Mouse (Mus musculus) left cerebral cortex, adult 18-20 months (tissue): ENCODE data around the gene Slc25a13. TPM values are rescaled to one million over a fixed set of nuclear protein-coding genes. Genes with fewer than 3 reads are reported as not detected.

Source experiments
- DNase-seq, 2 experiments: peaks; one replicate each; pipeline ENCODE4 v3.0.0; 2021 to 2022; ENCODE audit warnings: low spot score in 2 of 2, mixed read lengths in 1 of 2
- total RNA-seq, 2 experiments: library from RNA; stranded (reverse); gene quantifications; 2 replicates each; pipeline ENCODE4 v1.2.3; 2021

Gene Slc25a13
- total RNA-seq, 2 experiments from 2014 or later = 2.2 to 2.9 TPM

DNA sequence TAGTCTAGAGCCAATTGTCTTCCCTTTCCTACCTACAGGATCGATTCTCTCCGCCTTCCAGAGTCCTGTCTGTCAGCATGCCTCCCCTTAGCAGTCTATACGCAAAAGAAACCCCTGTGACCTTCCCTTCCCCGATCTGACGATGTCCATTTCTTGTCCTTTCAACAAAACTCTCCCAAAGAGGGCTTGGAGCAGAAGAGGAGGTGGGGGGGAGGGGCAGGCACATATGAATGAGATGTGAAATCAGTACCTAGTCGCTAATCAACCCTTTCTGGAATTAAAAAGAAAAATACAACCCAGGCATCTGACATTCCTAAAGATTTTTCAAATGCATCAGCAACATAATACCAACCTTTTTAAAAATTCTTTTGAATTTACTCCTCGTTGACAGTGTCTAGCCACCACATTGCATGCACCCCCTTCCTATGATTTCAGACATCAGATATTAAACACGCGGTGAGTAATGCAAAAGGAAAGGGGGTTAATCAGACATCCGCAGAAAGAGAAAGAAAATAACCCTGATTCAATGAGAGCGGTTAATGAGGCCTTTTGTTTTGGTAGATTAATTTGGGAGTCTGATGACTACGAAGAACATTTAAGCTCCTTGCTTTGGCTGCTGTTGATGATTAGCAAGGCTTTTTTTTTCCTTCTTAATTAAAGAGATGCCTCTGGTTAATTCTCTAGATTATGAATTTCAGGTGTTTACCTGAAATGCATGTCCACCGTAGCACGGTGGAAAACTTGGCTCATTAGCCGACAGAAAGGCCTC, 43.6 kb downstream of the Slc25a13 start:
- no peak for DNase-seq

DNA sequence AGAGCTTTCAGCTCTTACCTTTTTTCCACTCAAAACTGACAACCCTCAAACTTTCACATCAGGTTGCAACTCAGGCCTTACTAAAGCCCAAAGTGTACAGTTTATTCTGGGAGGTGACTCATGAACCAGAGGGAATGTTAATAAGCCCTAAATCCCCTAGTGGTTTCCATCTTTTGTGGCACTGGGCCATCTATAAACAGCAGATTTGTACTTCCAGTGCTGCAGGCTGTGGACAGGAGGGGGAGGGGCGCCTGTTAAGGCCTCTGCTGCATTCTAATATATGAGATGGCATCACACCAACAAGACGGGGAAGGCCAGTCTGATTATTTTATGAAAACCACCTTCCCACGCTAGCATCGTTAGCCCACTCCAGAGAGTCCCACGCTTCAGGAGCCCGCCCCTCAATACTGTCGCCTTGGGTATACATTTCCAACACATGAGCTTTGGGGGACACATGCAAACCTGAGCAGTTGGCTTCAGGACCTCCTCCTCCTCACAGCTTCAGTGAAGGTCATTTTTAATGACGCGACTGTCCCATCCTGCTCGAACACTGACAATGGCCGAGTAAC, 48.3 kb downstream of the Slc25a13 start:
- DNase-seq = no peak

DNA sequence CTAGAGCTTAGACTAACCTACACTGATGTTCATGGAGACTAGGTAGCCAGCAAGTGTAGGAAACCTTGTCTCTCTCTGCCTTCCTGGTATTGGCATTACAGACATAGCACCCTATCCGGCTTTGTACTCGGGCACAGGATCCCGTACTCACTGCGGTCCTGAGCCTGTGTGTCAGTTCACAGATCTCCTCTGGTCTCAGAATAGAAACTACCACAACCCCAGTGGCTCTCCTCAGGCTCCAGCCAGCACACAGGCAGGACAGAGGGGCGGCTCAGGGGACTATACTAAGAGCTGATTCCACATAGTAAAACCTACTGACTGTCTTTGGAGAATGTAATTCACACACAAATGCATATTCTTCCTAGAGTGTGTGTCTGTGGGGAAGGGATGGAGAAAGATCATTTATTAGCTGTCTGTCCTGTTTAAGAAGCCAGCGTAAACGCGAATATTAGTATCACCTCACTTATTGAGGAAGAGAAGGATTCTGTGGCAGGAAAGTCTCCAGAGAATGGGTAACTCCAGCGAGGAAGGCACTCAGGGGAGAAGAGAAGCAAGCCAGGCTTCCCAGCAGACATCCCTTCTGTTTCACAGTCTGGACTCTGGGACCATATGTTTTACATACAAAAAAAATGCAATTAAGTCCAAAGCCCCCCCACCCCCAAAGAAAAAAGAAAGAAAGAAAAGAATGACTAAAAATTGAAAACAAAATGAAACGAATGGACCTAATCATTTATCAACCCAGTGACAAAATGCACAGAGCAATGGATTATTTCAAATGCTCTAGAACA, 49.4 kb downstream of the Slc25a13 start:
- DNase-seq = no peak

DNA sequence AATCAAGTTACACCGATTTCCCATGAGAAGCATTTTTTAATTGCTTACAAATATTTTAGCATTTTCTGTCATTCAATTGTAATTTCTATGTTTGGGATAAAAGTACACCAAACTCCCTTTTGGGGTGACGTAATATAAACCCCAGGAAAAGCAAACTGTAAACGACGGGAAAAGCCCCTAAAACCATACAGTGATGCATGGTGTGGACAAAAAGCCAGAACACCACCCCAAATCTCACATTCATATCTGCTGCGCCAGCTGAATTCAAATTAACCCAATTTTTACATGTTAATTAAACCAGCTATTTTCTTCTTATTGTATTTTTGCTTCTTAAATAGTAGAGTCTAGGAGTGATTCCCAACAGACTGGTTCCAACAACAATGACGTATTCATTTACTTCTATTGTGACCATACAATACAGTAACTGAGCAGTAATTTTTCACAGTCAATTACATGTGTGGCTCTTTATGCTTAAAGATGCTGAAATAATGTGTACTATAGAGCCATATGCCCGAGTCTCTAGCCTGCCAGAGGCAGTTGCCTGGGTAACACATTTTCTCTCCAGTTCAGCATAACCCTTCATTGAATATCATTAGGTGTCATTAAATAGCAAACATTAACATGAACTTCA, 53.9 kb downstream of the Slc25a13 start:
- DNase-seq = no peak

DNA sequence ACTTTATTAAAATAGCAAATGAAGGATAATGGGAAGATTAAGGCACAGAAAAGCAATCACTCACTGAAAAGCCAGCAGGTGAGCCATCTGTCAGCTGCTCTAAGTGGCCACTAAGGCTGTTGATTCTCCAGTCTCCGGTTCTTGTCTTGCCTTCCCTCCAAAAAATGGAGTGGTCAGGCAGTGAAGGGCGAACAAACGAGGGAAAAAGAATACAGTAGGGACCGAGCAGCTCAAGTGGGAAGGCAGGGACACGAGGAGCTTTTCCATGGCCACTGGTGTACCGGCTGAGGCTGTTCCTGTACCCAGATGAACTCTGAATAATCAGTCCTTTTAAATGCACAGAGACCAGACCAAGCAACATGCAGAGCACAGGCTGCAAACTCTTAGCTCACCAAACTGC, 54.8 kb downstream of the Slc25a13 start:
- DNase-seq = no peak

DNA sequence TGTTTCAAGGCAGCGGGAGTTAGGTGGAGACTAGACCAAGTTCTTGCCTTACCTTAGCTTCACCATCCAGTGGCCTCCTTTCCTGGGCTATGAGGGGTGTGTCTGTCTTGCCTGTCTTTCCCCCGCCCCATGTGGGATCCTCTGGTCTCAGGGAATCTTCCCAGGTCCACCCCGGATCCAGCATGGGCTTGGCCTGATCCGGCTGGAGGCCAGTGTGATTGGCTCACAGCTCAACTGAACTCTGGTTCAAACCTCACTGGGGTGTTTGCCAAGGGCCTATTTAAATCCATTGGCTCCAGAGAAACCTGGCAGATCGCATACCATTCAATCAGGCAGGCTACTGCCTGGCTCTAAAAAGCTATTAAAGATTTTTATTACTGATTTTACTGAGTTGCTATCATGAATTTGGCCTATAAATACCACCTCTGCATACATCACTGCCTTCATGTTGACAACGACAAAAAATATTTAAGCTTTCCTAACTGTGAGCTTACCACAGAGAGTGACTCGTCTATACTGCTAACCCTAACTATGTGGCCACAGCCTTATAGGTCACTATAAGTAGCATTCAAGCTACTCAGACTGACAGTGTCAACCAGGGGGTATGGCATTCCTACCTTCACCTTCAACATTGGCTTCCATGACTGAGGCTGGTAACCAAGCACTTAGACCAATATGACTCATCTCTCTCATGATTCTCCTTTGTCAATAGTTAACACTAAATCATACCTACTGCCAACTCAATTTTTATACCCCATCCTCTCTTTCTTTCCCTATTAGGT, 56.1 kb downstream of the Slc25a13 start:
- no peak for DNase-seq

GRCm38 (mm10) chr6:6159221-6159859, 57.6 kb downstream of the Slc25a13 start:
- DNase-seq = no peak

DNA sequence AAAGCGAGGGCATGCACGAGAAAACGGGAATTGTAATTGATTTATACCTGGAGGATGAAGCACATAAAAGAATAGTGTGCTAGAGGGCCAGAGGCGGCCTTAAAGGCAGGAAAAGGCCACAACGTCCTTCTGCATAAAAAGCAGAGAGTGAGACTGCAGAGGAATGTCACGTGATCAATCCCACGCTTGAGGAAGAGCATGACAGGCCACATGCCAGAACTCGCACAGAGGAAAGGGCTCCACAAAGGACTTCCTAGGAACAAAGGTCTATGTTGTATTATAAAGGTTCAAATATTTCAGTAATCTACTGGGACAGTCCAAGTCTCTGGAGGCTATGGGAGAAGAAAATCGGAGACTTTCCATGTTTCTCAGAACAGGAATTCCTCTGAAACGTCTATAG, 63.5 kb downstream of the Slc25a13 start:
- DNase-seq = no peak

- no peak for DNase-seq
These were observed 66.2 kb downstream of the Slc25a13 start for GRCm38 (mm10) chr6:6150811-6151210.

- DNase-seq = no peak
These were observed 67.2 kb downstream of the Slc25a13 start for GRCm38 (mm10) chr6:6149751-6150150.

DNA sequence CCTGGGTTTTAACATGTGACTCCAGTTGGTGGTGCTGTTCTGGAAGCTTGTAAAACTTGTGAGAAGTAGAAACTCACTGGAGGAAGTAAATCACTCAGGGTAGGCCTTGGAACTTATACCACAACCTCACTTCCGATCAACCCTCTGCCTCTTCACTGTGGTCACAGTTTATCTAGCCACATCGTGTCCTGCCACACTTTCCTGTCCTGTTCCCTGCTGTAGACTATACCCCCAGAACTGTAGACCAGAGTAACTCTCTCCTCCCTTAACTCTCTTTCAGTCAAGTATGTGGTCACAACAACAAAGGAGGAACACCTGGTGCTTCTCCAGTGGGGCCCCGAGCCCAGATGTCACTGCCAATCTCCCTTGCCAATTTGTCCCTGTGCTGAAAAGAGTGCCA, 67.6 kb downstream of the Slc25a13 start:
- no peak for DNase-seq

DNA sequence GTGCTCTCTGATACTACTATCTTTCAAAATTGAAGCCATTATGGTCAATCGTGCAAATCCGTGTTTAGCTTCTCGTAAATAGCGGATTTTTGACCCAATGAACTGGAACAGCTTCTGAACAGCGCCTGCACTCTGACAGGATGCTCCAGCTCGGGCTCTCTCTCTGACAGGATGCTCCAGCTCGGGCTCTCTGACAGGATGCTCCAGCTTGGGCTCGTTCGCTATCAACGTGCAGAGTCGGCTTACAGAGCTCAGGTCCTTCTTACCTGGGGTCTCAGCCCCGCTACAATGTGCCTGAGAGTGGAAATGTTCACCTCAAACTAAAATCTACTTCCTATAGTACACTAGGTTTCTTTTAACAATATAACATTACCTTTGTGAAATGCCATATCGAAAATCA, 71.6 kb downstream of the Slc25a13 start:
- no peak for DNase-seq

DNA sequence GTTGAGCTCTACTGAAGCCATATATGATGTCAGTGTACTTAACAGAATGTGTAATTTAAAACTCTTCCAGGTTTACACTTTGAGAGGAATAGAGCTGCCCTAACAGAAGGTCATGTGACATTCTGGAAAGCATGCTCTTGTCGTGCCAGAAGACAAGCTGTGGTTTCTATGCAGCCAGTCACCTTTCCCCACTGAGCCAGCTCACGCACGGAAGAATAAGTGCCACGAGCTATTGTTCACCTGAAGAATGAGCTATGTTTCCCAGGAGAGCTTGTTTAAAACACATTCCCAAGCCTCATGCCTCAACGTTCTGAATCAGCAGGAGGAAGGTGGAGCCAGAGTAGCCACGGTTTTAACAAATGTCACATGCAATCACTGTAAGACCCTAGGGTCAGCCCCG, 73.4 kb downstream of the Slc25a13 start:
- no peak for DNase-seq

- no peak for DNase-seq
These were observed 76.6 kb downstream of the Slc25a13 start for GRCm38 (mm10) chr6:6140370-6140769.

GRCm38 (mm10) chr6:6139061-6139460, 77.9 kb downstream of the Slc25a13 start:
- DNase-seq = no peak

GRCm38 (mm10) chr6:6136812-6137211, 80.2 kb downstream of the Slc25a13 start:
- no peak for DNase-seq

GRCm38 (mm10) chr6:6134935-6135334, 82.0 kb downstream of the Slc25a13 start:
- DNase-seq = no peak

- no peak for DNase-seq
These were observed 83.4 kb downstream of the Slc25a13 start for GRCm38 (mm10) chr6:6133556-6134050.

- no peak for DNase-seq
These were observed 84.9 kb downstream of the Slc25a13 start for GRCm38 (mm10) chr6:6132047-6132446.

GRCm38 (mm10) chr6:6125620-6126019, 91.4 kb downstream of the Slc25a13 start:
- DNase-seq = no peak
